Comparison of ENCODE assay signal across 24 mouse cellular contexts in the genomic region with DNA sequence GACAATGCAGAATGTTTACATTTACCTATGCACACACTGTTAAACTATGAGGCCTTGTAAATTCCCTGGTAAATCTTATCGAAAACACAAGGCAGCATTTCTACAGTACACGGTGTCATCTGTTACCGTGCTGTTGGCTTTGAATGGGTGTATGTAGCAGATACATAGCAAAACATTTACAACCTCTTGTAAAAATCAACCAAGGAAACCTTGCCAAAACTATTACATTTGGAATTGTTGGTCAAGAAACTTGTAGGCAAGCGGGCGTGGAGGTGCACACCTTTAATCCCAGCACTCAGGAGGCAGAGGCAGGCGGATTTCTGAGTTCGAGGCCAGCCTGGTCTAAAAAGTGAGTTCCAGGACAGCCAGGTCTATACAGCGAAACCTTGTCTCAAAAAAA. TPM values are rescaled to one million over a fixed set of nuclear protein-coding genes. Genes with fewer than 3 reads are reported as not detected.
DNase-seq lines count a peak whose midpoint lies in the region; ATAC-seq lines count a peak whose summit lies in the region.
"Had no signal": no experiment of that assay in that cellular context is flagged by ENCODE, and none has a peak within 500 bp of the region (broad histone marks: within the 10 kb centered on the region; RNA-seq: fewer than 3 reads in every experiment).

No protein-coding gene starts in this region.

- H3K4me2 ChIP-seq in kidney, embryonic 15.5 days: no peak overlapping the region
- H3K4me2 ChIP-seq: embryonic facial prominence, embryonic 12.5 days; forebrain, embryonic 13.5 days; forebrain, embryonic 15.5 days had no signal

- no peak overlapping the region for H3K27ac ChIP-seq in kidney, embryonic 15.5 days
- H3K27ac ChIP-seq: embryonic facial prominence, embryonic 10.5 days; embryonic facial prominence, embryonic 12.5 days; forebrain, embryonic 13.5 days; forebrain, embryonic 15.5 days had no signal

- H3K27me3 ChIP-seq in kidney, embryonic 15.5 days: no peaks in the 10 kb centered on the region
- H3K27me3 ChIP-seq: CH12.LX; embryonic facial prominence, embryonic 12.5 days; forebrain, embryonic 13.5 days; forebrain, embryonic 15.5 days; Patski had no signal

- H3K9me3 ChIP-seq in kidney, embryonic 15.5 days (replicated peaks): no peaks in the 10 kb centered on the region
- H3K9me3 ChIP-seq: embryonic facial prominence, embryonic 10.5 days; embryonic facial prominence, embryonic 12.5 days; forebrain, embryonic 13.5 days; forebrain, embryonic 15.5 days; G1E had no signal

- peak; percentile 27 for DNase-seq in kidney, adult 11 months
- no peak for DNase-seq in kidney, postnatal 10 days
- DNase-seq in kidney, adult 8-10 months: peak; percentile 17 to 61
- DNase-seq in kidney, postnatal 25 days: peak; percentile 11 to 36
- DNase-seq in kidney, postnatal 4 days: no peak
- DNase-seq: adrenal gland, adult 8-10 months; adrenal gland, postnatal 14 days; adrenal gland, postnatal 36 days; B cell, adult 2 months; cerebellum, adult 11-12 months; cerebellum, adult 2 months; cerebellum, adult 9-10 months; cerebellum, postnatal 10 days; cerebellum, postnatal 25 days had no signal

- no peak for ATAC-seq in kidney, embryonic 15.5 days (replicated peaks; ENCODE audit: low FRiP score)
- ATAC-seq: activated CD4-positive, CD25-positive, alpha-beta regulatory T cell, adult 4 months; CD4-positive, CD25-positive, alpha-beta regulatory T cell, adult 4 months; forebrain, embryonic 13.5 days; forebrain, embryonic 15.5 days; Patski had no signal

- WGBS in kidney, embryonic 15.5 days: 93% methylated on average over 8 of the region's 8 CpGs

- no peaks in the 10 kb centered on the region for H3K36me3 ChIP-seq in kidney, embryonic 15.5 days
- H3K36me3 ChIP-seq: embryonic facial prominence, embryonic 10.5 days; embryonic facial prominence, embryonic 12.5 days; forebrain, embryonic 15.5 days; G1E had no signal

- no peak overlapping the region for H3K4me3 ChIP-seq in kidney, embryonic 15.5 days (replicated peaks)
- H3K4me3 ChIP-seq: embryonic facial prominence, embryonic 10.5 days; embryonic facial prominence, embryonic 12.5 days; forebrain, embryonic 13.5 days; forebrain, embryonic 15.5 days had no signal

- H3K9ac ChIP-seq in kidney, embryonic 15.5 days: no peak overlapping the region
- H3K9ac ChIP-seq: embryonic facial prominence, embryonic 12.5 days; forebrain, embryonic 13.5 days; forebrain, embryonic 15.5 days had no signal

- H3K4me1 ChIP-seq in kidney, embryonic 15.5 days: no peaks in the 10 kb centered on the region
- H3K4me1 ChIP-seq: embryonic facial prominence, embryonic 10.5 days; embryonic facial prominence, embryonic 12.5 days; forebrain, embryonic 13.5 days; forebrain, embryonic 15.5 days had no signal

RNA-seq across cellular contexts. Expression of gene Dnaja2, which starts 8.2 kb away (rescaled TPM):
- polyA plus RNA-seq in kidney, embryonic 15.5 days (2015; fragmentation: Nextera tagmentation; extraction: Ambion mirVana): 166 and 169 TPM in 2 replicates

Comparison
In these comparisons a context has a peak if more than half of its experiments do, and no peak if none do; other contexts are left out.
1. DNase-seq: peak in kidney, adult 11 months (single experiment), kidney, adult 8-10 months (2 of 2) and kidney, postnatal 25 days (2 of 2); none in kidney, postnatal 10 days (single experiment) and kidney, postnatal 4 days (0 of 2).